Mouse (Mus musculus): Measurements from ENCODE around the gene Atrnl1. TPM values are rescaled to one million over a fixed set of nuclear protein-coding genes. Genes with fewer than 3 reads are reported as not detected.

Gene Atrnl1
- total RNA-seq, 1 experiment: 6.7 TPM

DNA sequence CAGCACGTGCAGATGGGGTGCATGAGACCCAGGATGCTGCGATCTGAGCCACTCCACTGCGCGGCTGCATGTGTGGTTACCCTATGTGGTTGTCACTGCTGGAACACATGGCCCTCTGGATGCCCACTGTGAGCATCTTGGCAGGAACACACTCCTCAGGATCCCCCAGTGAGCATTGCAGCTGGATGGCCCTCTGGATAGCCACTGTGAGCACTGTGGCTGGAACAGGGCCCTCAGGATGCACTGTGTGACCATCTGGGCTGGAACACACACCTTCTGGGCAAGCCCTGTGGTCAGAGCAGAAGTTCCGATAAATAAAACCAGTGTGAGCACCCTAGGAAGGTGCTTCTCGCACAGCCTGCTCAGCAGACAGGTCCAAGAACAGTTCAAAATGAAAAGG, 364.4 kb downstream of the Atrnl1 start:
- Histone ChIP-seq H3K27ac (ENCODE audit: insufficient read depth, low read depth, low read length, poor library complexity, severe bottlenecking) (no peak overlapping the region), H3K9me3 (ENCODE audit: control insufficient read depth, insufficient read depth, low read depth, low read length) (no peaks in the 10 kb centered on the region), H3K36me3 (ENCODE audit: control insufficient read depth, insufficient read depth, low read length, poor library complexity, severe bottlenecking) (no peaks in the 10 kb centered on the region), H3K4me1 (ENCODE audit: control insufficient read depth in 2 of 2, insufficient read depth in 2 of 2, low read length in 2 of 2, poor library complexity in 1 of 2) (no peaks in the 10 kb centered on the region), H3K9ac (ENCODE audit: insufficient read depth, low read depth, low read length, poor library complexity, severe bottlenecking) (no peak overlapping the region), H3K4me3 (ENCODE audit: insufficient read depth in 1 of 2, low read depth in 1 of 2, low read length in 2 of 2, poor library complexity in 1 of 2, severe bottlenecking in 1 of 2) (no peak overlapping the region)
- TF ChIP-seq CHD2 (IDR thresholded peaks at IDR 0.05; ENCODE audit: low read depth, low read length): no peak
- TF ChIP-seq ZNF384 (IDR thresholded peaks at IDR 0.05; ENCODE audit: low read depth, low read length): no peak
- no peak for TF ChIP-seq MAFK (IDR thresholded peaks at IDR 0.05; ENCODE audit: insufficient read depth, low read depth, low read length)
- TF ChIP-seq HCFC1 (IDR thresholded peaks at IDR 0.05; ENCODE audit: borderline replicate concordance, insufficient read depth, low read length): no peak
- no peak for TF ChIP-seq ZC3H11A (IDR thresholded peaks at IDR 0.05; ENCODE audit: borderline replicate concordance, low read depth, low read length)
- no peak for DNase-seq (ENCODE audit: low read depth, low spot score)
- in situ Hi-C loops (cut with MboI; ENCODE audit: low sequenced_read_pairs in 2 of 2, unreplicated experiment in 2 of 2): no loop called here

DNA sequence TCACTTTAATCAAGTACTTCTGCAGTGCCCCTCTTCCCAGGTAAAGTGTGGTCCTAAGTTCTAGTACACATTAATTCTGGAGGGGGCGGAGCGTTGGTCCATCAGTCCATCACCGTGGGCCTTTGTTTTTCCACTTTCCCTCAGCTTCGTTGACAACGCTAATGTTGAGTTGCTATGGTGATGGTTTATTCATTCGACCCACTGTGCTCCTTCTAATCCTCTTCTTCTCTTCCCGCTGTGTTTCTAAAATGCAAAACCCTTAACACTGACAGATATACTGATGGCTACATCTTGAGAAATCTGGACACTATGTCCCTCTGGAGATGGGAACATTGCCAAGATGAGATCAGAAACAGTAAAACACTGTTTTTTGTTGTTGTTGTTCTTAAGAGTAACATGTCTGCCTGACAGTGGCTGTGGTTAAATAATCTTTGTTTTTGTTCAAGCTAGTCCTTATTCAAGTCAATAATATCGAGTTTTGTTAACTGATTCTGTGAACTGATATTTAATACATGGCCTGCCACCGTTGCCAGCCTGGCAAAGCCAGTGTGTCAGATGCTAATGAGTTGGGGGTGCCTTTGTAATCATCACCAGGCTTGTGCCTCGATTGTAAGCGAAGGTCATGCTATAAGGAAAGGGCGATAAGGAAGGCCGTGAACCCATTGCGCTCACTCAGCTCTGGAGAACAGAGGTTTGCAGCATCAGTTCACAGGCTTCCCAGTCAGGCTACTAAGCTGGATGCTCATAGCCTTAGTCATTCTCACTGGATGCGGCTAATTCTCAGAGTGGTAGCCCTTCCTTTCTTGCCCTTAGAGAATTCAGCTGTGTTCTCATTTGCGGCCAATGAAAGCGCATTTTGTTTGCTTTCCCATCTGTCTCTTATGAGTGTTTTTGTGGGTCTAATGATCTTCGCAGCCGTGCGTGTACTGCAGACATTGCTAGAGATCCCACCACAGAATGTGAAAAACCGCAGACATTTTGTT, 375.4 kb downstream of the Atrnl1 start:
- no peak for TF ChIP-seq ZNF384 (IDR thresholded peaks at IDR 0.05; ENCODE audit: low read depth, low read length)
- no peak for TF ChIP-seq CHD2 (IDR thresholded peaks at IDR 0.05; ENCODE audit: low read depth, low read length)
- TF ChIP-seq MAFK (IDR thresholded peaks at IDR 0.05; ENCODE audit: insufficient read depth, low read depth, low read length): no peak
- no peak for TF ChIP-seq HCFC1 (IDR thresholded peaks at IDR 0.05; ENCODE audit: borderline replicate concordance, insufficient read depth, low read length)
- TF ChIP-seq ZC3H11A (IDR thresholded peaks at IDR 0.05; ENCODE audit: borderline replicate concordance, low read depth, low read length): no peak
- Histone ChIP-seq H3K36me3 (ENCODE audit: control insufficient read depth, insufficient read depth, low read length, poor library complexity, severe bottlenecking) (no peaks in the 10 kb centered on the region), H3K4me3 (ENCODE audit: insufficient read depth in 1 of 2, low read depth in 1 of 2, low read length in 2 of 2, poor library complexity in 1 of 2, severe bottlenecking in 1 of 2) (no peak overlapping the region), H3K9me3 (ENCODE audit: control insufficient read depth, insufficient read depth, low read depth, low read length) (no peaks in the 10 kb centered on the region), H3K4me1 (ENCODE audit: control insufficient read depth in 2 of 2, insufficient read depth in 2 of 2, low read length in 2 of 2, poor library complexity in 1 of 2) (no peaks in the 10 kb centered on the region), H3K27ac (ENCODE audit: insufficient read depth, low read depth, low read length, poor library complexity, severe bottlenecking) (no peak overlapping the region), H3K9ac (ENCODE audit: insufficient read depth, low read depth, low read length, poor library complexity, severe bottlenecking) (no peak overlapping the region)
- in situ Hi-C loops (cut with MboI; ENCODE audit: low sequenced_read_pairs in 2 of 2, unreplicated experiment in 2 of 2): no loop called here
- DNase-seq (ENCODE audit: low read depth, low spot score): no peak

DNA sequence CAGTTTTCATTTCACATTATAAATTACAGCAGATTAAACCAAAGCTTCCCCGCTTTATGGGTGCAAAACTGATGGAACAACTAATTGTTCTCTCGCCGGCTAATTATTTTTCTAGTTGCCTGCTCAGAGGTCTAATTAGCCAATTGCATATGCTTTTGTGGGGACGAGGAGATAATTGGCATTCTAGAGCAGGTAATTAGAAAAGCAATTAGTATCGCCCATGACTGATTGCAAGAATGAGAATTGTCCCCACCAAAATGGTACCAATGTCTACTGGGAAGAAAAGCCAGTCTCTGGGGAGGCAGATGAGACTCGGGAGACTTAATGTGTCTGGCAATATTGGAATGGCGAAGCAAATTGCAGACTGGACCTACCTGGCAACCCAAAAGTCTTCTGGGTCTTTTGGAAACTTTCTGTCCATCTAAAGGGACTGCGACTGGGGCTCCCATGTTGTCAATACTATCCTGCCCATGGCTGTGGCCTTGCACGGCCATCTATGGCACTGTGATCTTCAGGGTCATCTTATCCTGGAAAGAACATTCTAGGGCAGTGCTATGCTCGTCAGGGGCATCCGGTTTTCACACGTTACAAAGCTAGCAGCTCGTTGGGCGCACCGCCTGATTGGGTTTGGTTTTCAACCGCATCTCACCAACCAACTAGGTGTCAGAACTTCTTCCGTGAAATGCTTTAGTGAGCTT, 377.0 kb downstream of the Atrnl1 start:
- DNase-seq (ENCODE audit: low read depth, low spot score): no peak
- no peaks in the 10 kb centered on the region for H3K4me1 ChIP-seq (ENCODE audit: control insufficient read depth in 2 of 2, insufficient read depth in 2 of 2, low read length in 2 of 2, poor library complexity in 1 of 2)
- in situ Hi-C loops (cut with MboI; ENCODE audit: low sequenced_read_pairs in 2 of 2, unreplicated experiment in 2 of 2): no loop called here

DNA sequence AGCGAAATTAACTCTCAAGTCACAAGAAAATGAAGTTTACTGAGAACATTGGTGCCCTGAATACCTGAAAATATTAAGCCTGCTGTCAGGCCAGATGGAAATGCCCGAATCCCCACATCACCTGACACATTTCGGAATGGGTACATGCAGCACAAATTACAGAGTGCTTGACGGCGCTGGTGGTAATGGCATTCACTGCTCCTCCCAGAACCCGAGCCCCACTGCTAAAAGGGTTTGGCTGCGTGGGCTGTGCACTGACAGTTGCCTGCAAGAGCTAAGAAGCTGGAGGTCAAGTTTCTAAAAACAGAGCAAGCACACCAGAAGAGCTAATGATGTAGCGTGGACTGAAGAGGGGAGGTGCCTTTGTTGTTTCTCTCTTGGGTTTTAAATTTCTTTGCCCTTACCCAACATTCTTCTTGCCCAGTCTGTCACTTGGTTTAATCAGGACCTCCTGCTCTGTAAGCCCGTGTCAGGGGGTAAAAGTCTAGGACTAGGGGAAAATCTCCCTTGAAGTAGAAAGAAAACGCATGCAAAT, 377.8 kb downstream of the Atrnl1 start:
- no peak for DNase-seq (ENCODE audit: low read depth, low spot score)
- Histone ChIP-seq H3K9me3 (ENCODE audit: control insufficient read depth, insufficient read depth, low read depth, low read length) (no peaks in the 10 kb centered on the region), H3K27ac (ENCODE audit: insufficient read depth, low read depth, low read length, poor library complexity, severe bottlenecking) (no peak overlapping the region), H3K9ac (ENCODE audit: insufficient read depth, low read depth, low read length, poor library complexity, severe bottlenecking) (no peak overlapping the region), H3K4me3 (ENCODE audit: insufficient read depth in 1 of 2, low read depth in 1 of 2, low read length in 2 of 2, poor library complexity in 1 of 2, severe bottlenecking in 1 of 2) (no peak overlapping the region), H3K36me3 (ENCODE audit: control insufficient read depth, insufficient read depth, low read length, poor library complexity, severe bottlenecking) (no peaks in the 10 kb centered on the region), H3K4me1 (ENCODE audit: control insufficient read depth in 2 of 2, insufficient read depth in 2 of 2, low read length in 2 of 2, poor library complexity in 1 of 2) (no peaks in the 10 kb centered on the region)
- in situ Hi-C loops (cut with MboI; ENCODE audit: low sequenced_read_pairs in 2 of 2, unreplicated experiment in 2 of 2): no loop called here
- no peak for TF ChIP-seq CHD2 (IDR thresholded peaks at IDR 0.05; ENCODE audit: low read depth, low read length)
- TF ChIP-seq HCFC1 (IDR thresholded peaks at IDR 0.05; ENCODE audit: borderline replicate concordance, insufficient read depth, low read length): no peak
- no peak for TF ChIP-seq ZC3H11A (IDR thresholded peaks at IDR 0.05; ENCODE audit: borderline replicate concordance, low read depth, low read length)
- TF ChIP-seq ZNF384 (IDR thresholded peaks at IDR 0.05; ENCODE audit: low read depth, low read length): no peak
- no peak for TF ChIP-seq MAFK (IDR thresholded peaks at IDR 0.05; ENCODE audit: insufficient read depth, low read depth, low read length)

More for the DNA sequence above, 377.0 kb downstream of the Atrnl1 start:
- Histone ChIP-seq H3K9me3 (ENCODE audit: control insufficient read depth, insufficient read depth, low read depth, low read length) (no peaks in the 10 kb centered on the region), H3K27ac (ENCODE audit: insufficient read depth, low read depth, low read length, poor library complexity, severe bottlenecking) (no peak overlapping the region), H3K36me3 (ENCODE audit: control insufficient read depth, insufficient read depth, low read length, poor library complexity, severe bottlenecking) (no peaks in the 10 kb centered on the region), H3K9ac (ENCODE audit: insufficient read depth, low read depth, low read length, poor library complexity, severe bottlenecking) (no peak overlapping the region), H3K4me3 (ENCODE audit: insufficient read depth in 1 of 2, low read depth in 1 of 2, low read length in 2 of 2, poor library complexity in 1 of 2, severe bottlenecking in 1 of 2) (no peak overlapping the region)
- TF ChIP-seq ZC3H11A (IDR thresholded peaks at IDR 0.05; ENCODE audit: borderline replicate concordance, low read depth, low read length) (no peak), ZNF384 (IDR thresholded peaks at IDR 0.05; ENCODE audit: low read depth, low read length) (no peak), HCFC1 (IDR thresholded peaks at IDR 0.05; ENCODE audit: borderline replicate concordance, insufficient read depth, low read length) (no peak), MAFK (IDR thresholded peaks at IDR 0.05; ENCODE audit: insufficient read depth, low read depth, low read length) (no peak), CHD2 (IDR thresholded peaks at IDR 0.05; ENCODE audit: low read depth, low read length) (no peak)
